Mouse (Mus musculus) heart, embryonic 12.5 days (tissue): ENCODE results near the gene Gpha2. TPM values are rescaled to one million over a fixed set of nuclear protein-coding genes. Genes with fewer than 3 reads are reported as not detected.
A peak's percentile ranks its signal among the peaks of the same experiment; 100 is the strongest.

ENCODE experiments used
- ATAC-seq: fragments of 200-750 bp; cut with Nextera tagmentation; 2 replicates; pipeline ENCODE4 v1.8.0; 2017; ENCODE audit warnings: moderate TSS enrichment, moderate library complexity; ENCODE audit not compliant: insufficient number of reproducible peaks, low FRiP score
- H3K27ac ChIP-seq: fragments of 300-500 bp; sonication (generic); 2 replicates; pipeline ENCODE4 v1.5.1; 2016; ENCODE audit warnings: mild to moderate bottlenecking, moderate library complexity; ENCODE audit not compliant: poor library complexity, severe bottlenecking
- H3K27me3 ChIP-seq: fragments of 300-500 bp; sonication (generic); replicated peaks from 2 replicates; pipeline ENCODE4 v1.6.1; 2016; ENCODE audit warnings: mild to moderate bottlenecking, moderate library complexity
- H3K36me3 ChIP-seq: fragments of 300-500 bp; sonication (generic); 2 replicates; pipeline ENCODE4 v1.6.1; 2016; ENCODE audit warnings: mild to moderate bottlenecking, moderate library complexity
- H3K4me1 ChIP-seq: fragments of 300-500 bp; sonication (generic); replicated peaks from 2 replicates; pipeline ENCODE4 v1.6.1; 2016; ENCODE audit warnings: mild to moderate bottlenecking
- H3K4me2 ChIP-seq: fragments of 300-500 bp; sonication (generic); 2 replicates; pipeline ENCODE4 v1.6.1; 2016; ENCODE audit warnings: mild to moderate bottlenecking, moderate library complexity
- H3K4me3 ChIP-seq: fragments of 300-500 bp; sonication (generic); 2 replicates; pipeline ENCODE4 v1.5.1; 2016; ENCODE audit warnings: mild to moderate bottlenecking
- H3K9ac ChIP-seq: fragments of 300-500 bp; sonication (generic); 2 replicates; pipeline ENCODE4 v1.6.1; 2016; ENCODE audit warnings: mild to moderate bottlenecking, moderate library complexity
- H3K9me3 ChIP-seq: fragments of 300-500 bp; sonication (generic); replicated peaks from 2 replicates; pipeline ENCODE4 v1.6.1; 2016; ENCODE audit warnings: mild to moderate bottlenecking, moderate library complexity
- WGBS: fragments of 180-500 bp; shearing (Covaris S2); methylation state at CpG from one replicate; pipeline ENCODE4 v1.1.7; 2016; 5-methylcytosine and 5-hydroxymethylcytosine counted together
- polyA plus RNA-seq: library from polyadenylated mRNA; unstranded; fragments of >200 nt; fragmentation: Nextera tagmentation; extraction: Ambion mirVana; gene quantifications from 2 replicates; pipeline ENCODE4 v1.2.1, GENCODE M21; 2016

The Gpha2 gene
- polyA plus RNA-seq, 1 experiment from 2014 or later, result not detected

- H3K4me3 ChIP-seq, result no peak overlapping the region
- no peak overlapping the region for H3K27ac ChIP-seq
- H3K4me2 ChIP-seq, result no peak overlapping the region
- H3K36me3 ChIP-seq, result peaks cover 71% of the 10 kb centered on the region
- no peaks in the 10 kb centered on the region for H3K9me3 ChIP-seq
- H3K4me1 ChIP-seq, result peaks cover 16% of the 10 kb centered on the region
- 72% methylated on average over 2 of the region's 2 CpGs for WGBS
- ATAC-seq, result no peak
- H3K27me3 ChIP-seq, result no peaks in the 10 kb centered on the region
- H3K9ac ChIP-seq, result no peak overlapping the region
Observed at GRCm38 (mm10) chr19:6231036-6231435, 4.9 kb downstream of the Gpha2 start.

- H3K4me3 ChIP-seq, result no peak overlapping the region
- no peak overlapping the region for H3K27ac ChIP-seq
- H3K27me3 ChIP-seq, result no peaks in the 10 kb centered on the region
- H3K9ac ChIP-seq, result peak overlapping the region; percentile 89; the same call in 1 of the 2 replicates
- peaks cover 50% of the 10 kb centered on the region for H3K36me3 ChIP-seq
- no peak overlapping the region for H3K4me2 ChIP-seq
- no peak for ATAC-seq
- H3K9me3 ChIP-seq, result no peaks in the 10 kb centered on the region
- peaks cover 20% of the 10 kb centered on the region for H3K4me1 ChIP-seq
- 86% methylated on average over 16 of the region's 16 CpGs for WGBS
Observed at GRCm38 (mm10) chr19:6233647-6234046, 7.5 kb downstream of the Gpha2 start.

DNA sequence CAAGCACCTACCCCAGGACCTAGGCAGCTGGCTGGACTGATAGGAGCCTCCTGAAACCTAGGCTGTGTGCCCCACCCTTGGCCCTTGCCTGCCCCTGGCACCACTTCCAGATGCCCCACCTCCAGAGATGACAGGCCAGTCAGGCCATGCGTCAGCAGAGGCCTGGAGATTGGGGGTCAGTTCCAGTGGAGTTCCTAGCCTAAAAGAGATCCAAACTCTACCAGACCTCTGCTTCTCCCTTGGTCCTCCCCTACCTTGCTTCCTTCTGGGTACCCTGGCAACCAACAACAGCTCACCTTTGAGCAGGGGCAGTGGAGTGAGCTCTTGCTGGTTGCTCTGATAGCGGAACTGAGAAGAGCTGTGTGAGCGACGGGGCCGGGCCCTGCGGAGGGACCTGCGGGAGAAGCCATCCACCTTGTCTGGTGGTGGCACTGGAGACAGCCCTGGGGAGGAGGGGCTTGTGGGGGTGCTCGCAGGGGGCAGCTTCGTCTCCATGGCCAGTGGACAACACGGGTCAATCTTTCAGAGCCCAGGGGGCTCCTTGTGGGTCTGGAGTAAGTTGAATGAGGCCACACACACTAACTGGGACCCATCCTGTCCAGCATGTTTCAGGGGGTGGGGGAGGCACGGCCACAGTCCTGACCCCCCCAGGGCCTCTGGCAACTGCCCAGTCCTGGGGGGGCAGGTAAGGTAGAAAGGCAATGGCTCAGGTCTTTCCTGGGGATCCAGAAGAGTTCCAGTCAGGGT is 8.3 kb downstream of the Gpha2 start:
- peak overlapping the region; percentile 89 for H3K9ac ChIP-seq
- ATAC-seq, result no peak
- no peaks in the 10 kb centered on the region for H3K27me3 ChIP-seq
- no peaks in the 10 kb centered on the region for H3K9me3 ChIP-seq
- peak overlapping the region; percentile 93 for H3K4me3 ChIP-seq
- WGBS, result 61% methylated on average over 11 of the region's 11 CpGs
- no peak overlapping the region for H3K27ac ChIP-seq
- peak overlapping the region; percentile 94 for H3K4me2 ChIP-seq
- H3K36me3 ChIP-seq, result peaks cover 42% of the 10 kb centered on the region
- peaks cover 20% of the 10 kb centered on the region for H3K4me1 ChIP-seq

- Histone ChIP-seq H3K27ac (peak within 1 kb of the TSS; percentile 96), H3K9me3 (no peaks in the 10 kb centered on the region), H3K4me3 (peak within 1 kb of the TSS; percentile 93), H3K36me3 (peaks cover 33% of the 10 kb centered on the region), H3K9ac (peak within 1 kb of the TSS; percentile 89), H3K4me2 (peak within 1 kb of the TSS; percentile 94), H3K27me3 (no peaks in the 10 kb centered on the region), H3K4me1 (peaks cover 20% of the 10 kb centered on the region)
- ATAC-seq, result peak; percentile 93
- 4% methylated on average over 45 of the region's 48 CpGs for WGBS
Observed at GRCm38 (mm10) chr19:6235084-6236052, 9.2 kb downstream of the Gpha2 start, which contains the start of gene Ppp2r5b. Ppp2r5b (minus strand) TSS chr19:6235872.

- peak overlapping the region; percentile 93 for H3K4me3 ChIP-seq
- H3K36me3 ChIP-seq, result peaks cover 26% of the 10 kb centered on the region
- WGBS, result under 1% methylated on average over 9 of the region's 9 CpGs
- peak overlapping the region; percentile 94 for H3K4me2 ChIP-seq
- no peaks in the 10 kb centered on the region for H3K27me3 ChIP-seq
- ATAC-seq, result peak; percentile 93
- H3K9ac ChIP-seq, result peak overlapping the region; percentile 89
- H3K27ac ChIP-seq, result peak overlapping the region; percentile 96
- H3K4me1 ChIP-seq, result peaks cover 23% of the 10 kb centered on the region
- H3K9me3 ChIP-seq, result no peaks in the 10 kb centered on the region
Observed at GRCm38 (mm10) chr19:6236053-6236441, 9.9 kb downstream of the Gpha2 start.

DNA sequence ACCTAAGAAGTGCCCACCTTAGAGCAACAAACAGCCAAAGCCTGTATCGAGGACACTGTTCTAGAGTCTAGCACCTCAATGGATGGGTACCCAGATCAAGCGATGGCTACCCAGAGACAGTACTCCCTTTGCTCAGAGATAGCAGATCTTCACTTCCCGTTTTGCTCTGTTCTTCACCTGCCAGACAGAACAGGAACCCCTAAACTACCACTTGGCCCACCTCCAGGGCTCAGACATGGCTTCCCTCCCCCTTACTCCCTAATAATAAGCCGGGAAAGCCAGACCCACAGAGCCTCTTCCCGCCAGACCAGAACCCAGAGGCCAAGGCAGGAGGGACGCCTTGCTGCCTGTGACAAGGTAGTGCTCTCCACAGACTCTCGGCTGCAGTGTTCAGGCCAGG is 10.7 kb downstream of the Gpha2 start:
- Histone ChIP-seq H3K9me3 (no peaks in the 10 kb centered on the region), H3K4me3 (no peak overlapping the region), H3K4me1 (peaks cover 23% of the 10 kb centered on the region), H3K36me3 (peaks cover 18% of the 10 kb centered on the region), H3K9ac (no peak overlapping the region), H3K27me3 (no peaks in the 10 kb centered on the region), H3K27ac (no peak overlapping the region), H3K4me2 (no peak overlapping the region)
- ATAC-seq, result no peak
- 71% methylated on average over 7 of the region's 7 CpGs for WGBS

- ATAC-seq, result no peak
Observed at GRCm38 (mm10) chr19:6238740-6239139, 12.6 kb downstream of the Gpha2 start.

GRCm38 (mm10) chr19:6240136-6240535 is 14.0 kb downstream of the Gpha2 start:
- Histone ChIP-seq H3K9me3 (no peaks in the 10 kb centered on the region), H3K27ac (no peak overlapping the region), H3K4me2 (no peak overlapping the region), H3K4me3 (no peak overlapping the region), H3K9ac (no peak overlapping the region), H3K4me1 (peaks cover 15% of the 10 kb centered on the region), H3K27me3 (no peaks in the 10 kb centered on the region), H3K36me3 (peaks cover 13% of the 10 kb centered on the region)
- ATAC-seq, result no peak
- 25% methylated on average over 1 of the region's 1 CpGs for WGBS

More at GRCm38 (mm10) chr19:6238740-6239139, 12.6 kb downstream of the Gpha2 start:
- Histone ChIP-seq H3K27me3 (no peaks in the 10 kb centered on the region), H3K4me3 (no peak overlapping the region), H3K36me3 (peaks cover under 1% of the 10 kb centered on the region; the same call in 1 of the 2 replicates), H3K27ac (no peak overlapping the region), H3K4me1 (peaks cover 29% of the 10 kb centered on the region), H3K9me3 (no peaks in the 10 kb centered on the region), H3K9ac (no peak overlapping the region), H3K4me2 (no peak overlapping the region)

GRCm38 (mm10) chr19:6240725-6241124 is 14.5 kb downstream of the Gpha2 start:
- 0 out of 2 replicates have a peak overlapping the region, but pooled peaks have one; percentile 92 for H3K4me3 ChIP-seq
- ATAC-seq, result no peak
- H3K27ac ChIP-seq, result no peak overlapping the region

GRCm38 (mm10) chr19:6241274-6242107 is 15.3 kb downstream of the Gpha2 start, which contains the start of gene Atg2a:
Atg2a (plus strand) TSS chr19:6241668.
- H3K4me2 ChIP-seq, result peak within 1 kb of the TSS; percentile 95
- no peaks in the 10 kb centered on the region for H3K27me3 ChIP-seq
- peak within 1 kb of the TSS; percentile 92 for H3K4me3 ChIP-seq
- H3K4me1 ChIP-seq, result peaks cover 12% of the 10 kb centered on the region
- under 1% methylated on average over 55 of the region's 55 CpGs for WGBS
- H3K27ac ChIP-seq, result peak within 1 kb of the TSS; percentile 72
- peak; percentile 91 for ATAC-seq
- peak within 1 kb of the TSS; percentile 95 for H3K9ac ChIP-seq
- H3K9me3 ChIP-seq, result no peaks in the 10 kb centered on the region
- peaks cover 26% of the 10 kb centered on the region for H3K36me3 ChIP-seq

More at GRCm38 (mm10) chr19:6240725-6241124, 14.5 kb downstream of the Gpha2 start:
- 27% methylated on average over 5 of the region's 5 CpGs for WGBS
- Histone ChIP-seq H3K4me1 (peaks cover 14% of the 10 kb centered on the region), H3K36me3 (peaks cover 19% of the 10 kb centered on the region), H3K4me2 (peak overlapping the region; percentile 95; the same call in 1 of the 2 replicates), H3K27me3 (no peaks in the 10 kb centered on the region), H3K9me3 (no peaks in the 10 kb centered on the region), H3K9ac (no peak overlapping the region)
